Mouse (Mus musculus): ENCODE measurements around the gene Pole4. TPM values are rescaled to one million over a fixed set of nuclear protein-coding genes. Genes with fewer than 3 reads are reported as not detected.

The Pole4 gene
- polyA plus RNA-seq, 1 experiment: 62.9 TPM

- Histone ChIP-seq H3K4me1 (peaks cover 22% of the 10 kb centered on the region), H3K36me3 (replicated peaks; ENCODE audit: low read length) (no peaks in the 10 kb centered on the region), H3K9me3 (peaks cover 8% of the 10 kb centered on the region), H3K4me3 (replicated peaks) (no peak overlapping the region), H3K27me3 (replicated peaks) (peaks cover 20% of the 10 kb centered on the region)
- no peak for TF ChIP-seq GATA1 (IDR thresholded peaks at IDR 0.05; ENCODE audit: borderline replicate concordance, low read length)
- no peak for TF ChIP-seq FLI1 (IDR thresholded peaks at IDR 0.05; ENCODE audit: low read length)
Measured at GRCm38 (mm10) chr6:82716126-82716525, 11.0 kb upstream of the Pole4 start.

DNA sequence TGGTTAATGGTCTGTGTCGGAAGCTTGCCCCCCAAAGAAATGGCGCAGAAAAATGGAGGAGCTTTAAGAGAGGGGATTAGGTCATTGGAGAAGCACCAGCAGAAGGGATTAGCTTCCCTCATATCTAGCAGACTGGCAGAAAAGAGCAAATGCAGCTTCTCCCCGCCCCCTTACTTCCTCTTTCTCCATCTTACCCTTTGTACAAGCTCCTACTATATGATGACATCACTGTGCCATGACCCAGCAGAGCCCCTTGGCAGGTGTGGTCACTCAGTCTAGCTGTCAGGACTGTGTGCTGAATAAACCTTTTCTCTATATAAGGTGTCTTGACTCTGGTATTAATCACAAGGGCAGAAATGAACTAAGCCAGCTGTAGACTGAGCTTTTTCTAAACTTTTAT is 10.5 kb upstream of the Pole4 start:
- TF ChIP-seq FLI1 (IDR thresholded peaks at IDR 0.05; ENCODE audit: low read length): no peak
- no peak for TF ChIP-seq GATA1 (IDR thresholded peaks at IDR 0.05; ENCODE audit: borderline replicate concordance, low read length)
- peaks cover 22% of the 10 kb centered on the region for H3K4me1 ChIP-seq

GRCm38 (mm10) chr6:82715253-82715652 is 10.1 kb upstream of the Pole4 start:
- H3K4me3 ChIP-seq (replicated peaks): no peak overlapping the region
- peaks cover 8% of the 10 kb centered on the region for H3K9me3 ChIP-seq
- no peak for TF ChIP-seq FLI1 (IDR thresholded peaks at IDR 0.05; ENCODE audit: low read length)
- TF ChIP-seq GATA1 (IDR thresholded peaks at IDR 0.05; ENCODE audit: borderline replicate concordance, low read length): no peak
- peaks cover 22% of the 10 kb centered on the region for H3K4me1 ChIP-seq
- H3K27me3 ChIP-seq (replicated peaks): peaks cover 26% of the 10 kb centered on the region
- H3K36me3 ChIP-seq (replicated peaks; ENCODE audit: low read length): no peaks in the 10 kb centered on the region

More for the DNA sequence above, 10.5 kb upstream of the Pole4 start:
- H3K36me3 ChIP-seq (replicated peaks; ENCODE audit: low read length): no peaks in the 10 kb centered on the region
- no peak overlapping the region for H3K4me3 ChIP-seq (replicated peaks)
- peaks cover 23% of the 10 kb centered on the region for H3K27me3 ChIP-seq (replicated peaks)
- peaks cover 8% of the 10 kb centered on the region for H3K9me3 ChIP-seq

- H3K4me3 ChIP-seq (replicated peaks): no peak overlapping the region
- peaks cover 30% of the 10 kb centered on the region for H3K27me3 ChIP-seq (replicated peaks)
- H3K36me3 ChIP-seq (replicated peaks; ENCODE audit: low read length): no peaks in the 10 kb centered on the region
- TF ChIP-seq GATA1 (IDR thresholded peaks at IDR 0.05; ENCODE audit: borderline replicate concordance, low read length) (no peak), FLI1 (IDR thresholded peaks at IDR 0.05; ENCODE audit: low read length) (no peak)
- peaks cover 22% of the 10 kb centered on the region for H3K4me1 ChIP-seq
- peaks cover 8% of the 10 kb centered on the region for H3K9me3 ChIP-seq
Measured at GRCm38 (mm10) chr6:82714841-82715240, 9.7 kb upstream of the Pole4 start.

GRCm38 (mm10) chr6:82714243-82714642 is 9.1 kb upstream of the Pole4 start:
- H3K4me3 ChIP-seq (replicated peaks): no peak overlapping the region
- no peaks in the 10 kb centered on the region for H3K36me3 ChIP-seq (replicated peaks; ENCODE audit: low read length)
- peaks cover 8% of the 10 kb centered on the region for H3K9me3 ChIP-seq
- TF ChIP-seq GATA1 (IDR thresholded peaks at IDR 0.05; ENCODE audit: borderline replicate concordance, low read length) (no peak), FLI1 (IDR thresholded peaks at IDR 0.05; ENCODE audit: low read length) (no peak)
- peaks cover 30% of the 10 kb centered on the region for H3K27me3 ChIP-seq (replicated peaks)
- peaks cover 22% of the 10 kb centered on the region for H3K4me1 ChIP-seq

- peaks cover 48% of the 10 kb centered on the region for H3K27me3 ChIP-seq (replicated peaks)
- TF ChIP-seq FLI1 (IDR thresholded peaks at IDR 0.05; ENCODE audit: low read length) (no peak), GATA1 (IDR thresholded peaks at IDR 0.05; ENCODE audit: borderline replicate concordance, low read length) (no peak)
Measured at GRCm38 (mm10) chr6:82707742-82708141, 2.6 kb upstream of the Pole4 start.

DNA sequence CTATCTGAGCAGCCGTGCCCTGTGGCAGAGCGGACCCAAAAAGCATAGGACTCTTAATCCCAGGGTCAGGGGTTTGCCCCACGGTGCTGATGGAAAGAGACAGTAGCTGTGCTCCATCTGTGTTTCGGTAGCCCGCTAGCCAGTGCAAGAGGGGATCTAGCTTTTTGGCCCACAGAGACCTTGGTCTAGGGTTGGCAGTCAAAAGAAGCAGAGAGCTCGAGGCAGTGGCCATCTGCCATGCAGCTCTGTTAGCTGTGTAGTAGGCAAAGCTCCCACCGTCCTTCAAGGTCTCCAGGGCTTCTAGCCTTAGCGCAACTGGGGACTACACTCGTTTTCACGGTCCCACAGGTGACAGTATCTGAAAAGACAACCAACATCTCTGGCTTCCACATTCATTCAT is 2.1 kb upstream of the Pole4 start:
- Histone ChIP-seq H3K9me3 (no peaks in the 10 kb centered on the region), H3K4me3 (replicated peaks) (no peak overlapping the region), H3K27me3 (replicated peaks) (peaks cover 43% of the 10 kb centered on the region), H3K36me3 (replicated peaks; ENCODE audit: low read length) (no peaks in the 10 kb centered on the region), H3K4me1 (peaks cover 23% of the 10 kb centered on the region)
- no peak for TF ChIP-seq FLI1 (IDR thresholded peaks at IDR 0.05; ENCODE audit: low read length)
- TF ChIP-seq GATA1 (IDR thresholded peaks at IDR 0.05; ENCODE audit: borderline replicate concordance, low read length): no peak

More at GRCm38 (mm10) chr6:82707742-82708141, 2.6 kb upstream of the Pole4 start:
- Histone ChIP-seq H3K36me3 (replicated peaks; ENCODE audit: low read length) (no peaks in the 10 kb centered on the region), H3K9me3 (no peaks in the 10 kb centered on the region), H3K4me3 (replicated peaks) (no peak overlapping the region), H3K4me1 (peaks cover 18% of the 10 kb centered on the region)

DNA sequence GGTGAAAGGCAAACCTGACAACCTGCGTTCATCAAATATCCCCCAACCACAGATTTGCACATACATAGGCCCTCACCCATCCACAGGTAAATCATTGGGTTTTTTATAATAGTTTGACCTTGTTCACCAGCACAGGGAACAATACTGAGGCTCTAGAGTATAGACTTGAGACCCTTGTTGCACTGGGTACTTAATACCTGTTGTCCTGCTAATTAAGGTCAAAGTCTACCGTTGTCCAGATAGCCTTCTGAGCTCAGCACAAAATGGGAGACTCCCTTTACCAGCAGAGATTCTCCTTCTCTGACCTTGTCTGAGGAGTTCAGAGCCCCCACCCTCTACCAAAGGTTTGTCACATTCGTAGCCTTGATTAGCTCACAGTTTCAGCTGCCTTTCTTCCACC is 1.5 kb downstream of the Pole4 start:
- peaks cover 24% of the 10 kb centered on the region for H3K4me1 ChIP-seq
- H3K36me3 ChIP-seq (replicated peaks; ENCODE audit: low read length): no peaks in the 10 kb centered on the region
- peaks cover 37% of the 10 kb centered on the region for H3K27me3 ChIP-seq (replicated peaks)
- H3K9me3 ChIP-seq: no peaks in the 10 kb centered on the region
- no peak overlapping the region for H3K4me3 ChIP-seq (replicated peaks)
- TF ChIP-seq GATA1 (IDR thresholded peaks at IDR 0.05; ENCODE audit: borderline replicate concordance, low read length) (no peak), FLI1 (IDR thresholded peaks at IDR 0.05; ENCODE audit: low read length) (no peak)

DNA sequence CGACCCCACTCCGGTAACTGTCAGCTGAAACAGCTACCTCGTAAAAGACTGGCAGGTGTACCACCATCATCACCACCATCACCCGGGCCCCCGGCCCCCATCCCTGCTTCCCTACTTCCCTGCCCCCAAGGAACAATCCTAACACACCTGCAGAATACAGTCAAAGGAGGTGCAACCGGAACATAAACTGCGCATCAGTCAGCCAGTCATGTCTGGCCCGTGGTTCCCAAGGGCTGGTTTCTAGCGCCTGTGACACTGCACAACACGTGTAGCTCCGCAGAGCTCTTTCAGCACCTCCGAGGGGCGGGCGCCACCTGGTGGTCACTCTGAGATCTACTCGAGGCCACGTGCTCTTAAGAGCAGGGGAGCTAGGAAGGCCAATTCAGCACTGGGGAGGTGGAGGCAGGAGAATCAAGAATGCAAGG is 2.6 kb downstream of the Pole4 start:
- TF ChIP-seq GATA1 (IDR thresholded peaks at IDR 0.05; ENCODE audit: borderline replicate concordance, low read length) (no peak), FLI1 (IDR thresholded peaks at IDR 0.05; ENCODE audit: low read length) (no peak)
- Histone ChIP-seq H3K36me3 (replicated peaks; ENCODE audit: low read length) (no peaks in the 10 kb centered on the region), H3K4me3 (replicated peaks) (peak overlapping the region; percentile 63), H3K27me3 (replicated peaks) (peaks cover 32% of the 10 kb centered on the region), H3K9me3 (no peaks in the 10 kb centered on the region), H3K4me1 (peaks cover 15% of the 10 kb centered on the region)

DNA sequence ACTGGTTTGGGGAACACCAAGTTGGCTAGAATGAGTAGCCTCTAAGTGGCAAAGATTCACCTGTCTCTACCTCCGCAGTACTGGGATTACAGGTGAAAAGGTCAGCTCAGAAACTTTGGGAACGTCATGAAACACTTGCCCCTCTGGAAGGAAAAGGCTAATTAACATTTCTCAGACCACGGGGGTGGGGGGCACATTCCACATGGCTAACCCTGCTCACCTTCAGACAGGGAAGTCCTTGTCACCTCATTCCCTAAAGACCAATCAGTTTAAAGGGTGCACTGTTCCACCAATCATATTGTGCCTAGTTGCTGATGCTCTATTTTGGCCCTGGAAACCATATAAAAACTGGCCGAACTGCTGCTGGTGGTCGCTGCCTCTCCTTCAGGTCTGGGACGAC is 3.9 kb downstream of the Pole4 start:
- Histone ChIP-seq H3K4me3 (replicated peaks) (no peak overlapping the region), H3K4me1 (peaks cover 15% of the 10 kb centered on the region), H3K27me3 (replicated peaks) (peaks cover 27% of the 10 kb centered on the region), H3K36me3 (replicated peaks; ENCODE audit: low read length) (no peaks in the 10 kb centered on the region), H3K9me3 (no peaks in the 10 kb centered on the region)
- TF ChIP-seq GATA1 (IDR thresholded peaks at IDR 0.05; ENCODE audit: borderline replicate concordance, low read length): no peak
- no peak for TF ChIP-seq FLI1 (IDR thresholded peaks at IDR 0.05; ENCODE audit: low read length)

DNA sequence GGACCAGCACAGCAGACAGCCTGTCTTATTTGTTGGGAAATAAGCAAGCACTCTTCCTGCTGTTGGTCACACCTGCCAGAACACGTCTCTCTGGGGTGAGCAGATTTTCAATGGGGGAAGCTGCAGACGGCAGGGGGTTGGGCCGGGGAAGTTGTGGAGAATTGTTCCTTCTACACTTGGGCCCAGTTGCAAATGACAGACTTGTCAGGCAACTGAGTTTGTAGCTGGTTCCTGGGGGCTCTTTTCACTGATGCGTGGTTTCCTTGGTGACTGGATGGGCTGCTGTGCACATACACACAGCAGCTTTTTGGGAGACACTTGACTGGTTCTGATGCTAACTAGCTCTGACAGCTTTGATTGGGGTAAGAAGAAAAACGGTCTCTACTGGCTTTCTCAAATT is 5.3 kb downstream of the Pole4 start:
- Histone ChIP-seq H3K4me1 (peaks cover 7% of the 10 kb centered on the region), H3K4me3 (replicated peaks) (no peak overlapping the region), H3K36me3 (replicated peaks; ENCODE audit: low read length) (no peaks in the 10 kb centered on the region), H3K27me3 (replicated peaks) (peaks cover 26% of the 10 kb centered on the region), H3K9me3 (no peaks in the 10 kb centered on the region)
- TF ChIP-seq FLI1 (IDR thresholded peaks at IDR 0.05; ENCODE audit: low read length) (no peak), GATA1 (IDR thresholded peaks at IDR 0.05; ENCODE audit: borderline replicate concordance, low read length) (no peak)
